Mouse (Mus musculus): ENCODE measurements at regions not wholly inside any gene's neighbourhood (a gene's known extent, or its start where the extent isn't known, plus 50 kb on each side); places are given as distances from the start of the nearest gene placed in this dataset.

- Histone ChIP-seq H3K4me1 (ENCODE audit: control insufficient read depth, insufficient read depth, low read length) (peaks cover 23% of the 10 kb centered on the region), H3K27ac (ENCODE audit: insufficient read depth, low read depth, low read length) (no peak overlapping the region), H3K4me3 (ENCODE audit: insufficient read depth, low read length) (no peak overlapping the region)
- no peak for TF ChIP-seq CTCF (IDR thresholded peaks at IDR 0.05; ENCODE audit: low read depth, low read length)
- no peak for TF ChIP-seq POLR2A (IDR thresholded peaks at IDR 0.05; ENCODE audit: borderline replicate concordance, low read depth, low read length)
Measured at GRCm38 (mm10) chr13:51951506-51952038, 105.1 kb downstream of the Gadd45g start.

DNA sequence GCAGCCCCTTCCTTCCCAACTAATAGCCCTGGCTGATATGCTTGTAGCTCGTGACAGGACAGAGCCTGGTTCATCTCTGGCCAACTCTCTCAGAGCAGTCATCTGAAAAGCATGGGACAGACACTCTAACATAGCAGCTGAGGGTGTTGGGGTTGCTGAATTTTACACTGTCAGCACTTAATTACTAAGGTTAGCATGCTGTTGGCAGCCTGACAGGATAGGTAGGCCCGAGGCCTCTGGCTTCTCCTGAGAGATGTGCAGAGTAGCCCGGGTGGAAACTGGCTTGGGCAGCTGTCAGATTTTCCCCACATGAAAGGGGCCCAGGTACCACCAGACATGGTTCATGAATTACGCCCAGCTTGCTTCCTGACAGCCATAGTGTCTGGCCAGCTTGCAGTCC lies 106.6 kb downstream of the Gadd45g start:
- Histone ChIP-seq H3K4me3 (ENCODE audit: insufficient read depth, low read length) (no peak overlapping the region), H3K27ac (ENCODE audit: insufficient read depth, low read depth, low read length) (no peak overlapping the region), H3K4me1 (ENCODE audit: control insufficient read depth, insufficient read depth, low read length) (peaks cover 17% of the 10 kb centered on the region)
- TF ChIP-seq POLR2A (IDR thresholded peaks at IDR 0.05; ENCODE audit: borderline replicate concordance, low read depth, low read length), result no peak
- no peak for TF ChIP-seq CTCF (IDR thresholded peaks at IDR 0.05; ENCODE audit: low read depth, low read length)

GRCm38 (mm10) chr13:51953569-51953968 lies 107.1 kb downstream of the Gadd45g start:
- Histone ChIP-seq H3K4me1 (ENCODE audit: control insufficient read depth, insufficient read depth, low read length) (peaks cover 22% of the 10 kb centered on the region), H3K27ac (ENCODE audit: insufficient read depth, low read depth, low read length) (no peak overlapping the region), H3K4me3 (ENCODE audit: insufficient read depth, low read length) (no peak overlapping the region)
- TF ChIP-seq POLR2A (IDR thresholded peaks at IDR 0.05; ENCODE audit: borderline replicate concordance, low read depth, low read length) (no peak), CTCF (IDR thresholded peaks at IDR 0.05; ENCODE audit: low read depth, low read length) (no peak)

GRCm38 (mm10) chr13:51957101-51957500 lies 110.6 kb downstream of the Gadd45g start:
- H3K4me3 ChIP-seq (ENCODE audit: insufficient read depth, low read length), result no peak overlapping the region
- H3K27ac ChIP-seq (ENCODE audit: insufficient read depth, low read depth, low read length), result no peak overlapping the region
- H3K4me1 ChIP-seq (ENCODE audit: control insufficient read depth, insufficient read depth, low read length), result peaks cover 17% of the 10 kb centered on the region
- TF ChIP-seq CTCF (IDR thresholded peaks at IDR 0.05; ENCODE audit: low read depth, low read length), result no peak
- TF ChIP-seq POLR2A (IDR thresholded peaks at IDR 0.05; ENCODE audit: borderline replicate concordance, low read depth, low read length), result no peak

GRCm38 (mm10) chr13:51959591-51959990 lies 113.1 kb downstream of the Gadd45g start:
- H3K27ac ChIP-seq (ENCODE audit: insufficient read depth, low read depth, low read length), result no peak overlapping the region
- TF ChIP-seq POLR2A (IDR thresholded peaks at IDR 0.05; ENCODE audit: borderline replicate concordance, low read depth, low read length) (no peak), CTCF (IDR thresholded peaks at IDR 0.05; ENCODE audit: low read depth, low read length) (no peak)
- peaks cover 35% of the 10 kb centered on the region for H3K4me1 ChIP-seq (ENCODE audit: control insufficient read depth, insufficient read depth, low read length)
- H3K4me3 ChIP-seq (ENCODE audit: insufficient read depth, low read length), result no peak overlapping the region

DNA sequence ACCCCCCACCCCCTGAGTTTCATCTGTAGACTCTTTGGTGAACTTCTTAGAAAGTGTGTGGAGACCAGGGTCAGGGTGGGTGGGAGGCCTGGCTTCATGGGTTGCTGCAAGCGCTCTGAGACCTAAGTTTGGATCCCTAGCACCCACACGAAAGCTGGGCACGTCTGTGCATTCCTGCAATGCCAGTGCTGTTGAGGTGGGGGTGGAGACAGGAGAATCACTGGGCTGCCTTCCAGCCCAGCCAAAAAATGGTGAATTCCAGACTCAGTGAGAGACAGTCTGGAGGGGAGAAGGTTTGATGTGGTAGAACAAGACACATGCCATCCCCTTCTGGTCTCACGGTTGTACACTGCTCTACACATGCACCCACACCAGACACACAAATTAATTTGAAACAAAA lies 113.8 kb downstream of the Gadd45g start:
- no peak overlapping the region for H3K4me3 ChIP-seq (ENCODE audit: insufficient read depth, low read length)
- TF ChIP-seq CTCF (IDR thresholded peaks at IDR 0.05; ENCODE audit: low read depth, low read length) (no peak), POLR2A (IDR thresholded peaks at IDR 0.05; ENCODE audit: borderline replicate concordance, low read depth, low read length) (no peak)
- no peak overlapping the region for H3K27ac ChIP-seq (ENCODE audit: insufficient read depth, low read depth, low read length)
- peaks cover 42% of the 10 kb centered on the region for H3K4me1 ChIP-seq (ENCODE audit: control insufficient read depth, insufficient read depth, low read length)

GRCm38 (mm10) chr13:51962191-51962611 lies 115.7 kb downstream of the Gadd45g start:
- Histone ChIP-seq H3K27ac (ENCODE audit: insufficient read depth, low read depth, low read length) (no peak overlapping the region), H3K4me3 (ENCODE audit: insufficient read depth, low read length) (no peak overlapping the region), H3K4me1 (ENCODE audit: control insufficient read depth, insufficient read depth, low read length) (peaks cover 38% of the 10 kb centered on the region)
- TF ChIP-seq CTCF (IDR thresholded peaks at IDR 0.05; ENCODE audit: low read depth, low read length), result no peak
- no peak for TF ChIP-seq POLR2A (IDR thresholded peaks at IDR 0.05; ENCODE audit: borderline replicate concordance, low read depth, low read length)

DNA sequence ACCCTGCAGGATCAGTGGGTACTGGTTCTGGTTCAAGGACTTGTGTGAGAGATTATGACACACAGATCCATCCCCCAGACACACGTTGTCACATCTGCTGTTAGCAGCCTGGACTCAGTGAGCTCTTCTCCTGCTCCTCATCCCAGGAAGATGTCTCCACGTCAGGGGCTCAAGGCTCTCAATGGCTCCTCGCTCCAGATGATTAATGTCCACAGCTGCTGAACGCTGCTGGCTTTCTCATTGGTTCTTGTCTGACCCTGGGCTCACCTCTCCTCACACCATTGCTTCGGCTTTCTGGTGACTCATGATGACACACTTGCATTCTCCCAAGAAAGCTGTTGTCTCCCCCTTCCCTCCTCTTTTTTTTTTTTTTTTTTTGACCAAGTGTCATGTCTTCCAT lies 116.2 kb downstream of the Gadd45g start:
- no peak for TF ChIP-seq POLR2A (IDR thresholded peaks at IDR 0.05; ENCODE audit: borderline replicate concordance, low read depth, low read length)

DNA sequence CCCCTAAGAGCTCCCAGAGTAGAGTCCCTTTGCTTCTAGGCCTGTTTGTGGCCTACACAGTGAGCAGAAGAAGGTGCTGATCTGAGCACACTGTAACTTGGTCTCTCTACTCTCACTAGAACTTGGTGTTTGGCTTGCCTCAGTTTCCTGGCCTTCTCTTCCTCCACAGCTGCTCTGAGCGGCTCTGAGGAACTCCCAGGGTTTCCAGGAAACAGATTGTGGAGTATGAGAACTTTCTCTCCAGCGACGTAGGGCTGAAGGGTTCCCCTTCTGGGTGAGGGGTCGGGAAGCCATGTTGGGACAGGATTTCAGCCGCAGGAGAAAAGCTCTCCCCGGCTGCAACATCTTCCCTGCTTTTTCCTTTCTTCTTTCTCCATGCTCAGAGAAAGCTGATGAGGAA lies 117.5 kb downstream of the Gadd45g start:
- Histone ChIP-seq H3K27ac (ENCODE audit: insufficient read depth, low read depth, low read length) (peak overlapping the region; percentile 70), H3K4me1 (ENCODE audit: control insufficient read depth, insufficient read depth, low read length) (peaks cover 44% of the 10 kb centered on the region)

More for the DNA sequence above, 116.2 kb downstream of the Gadd45g start:
- Histone ChIP-seq H3K4me1 (ENCODE audit: control insufficient read depth, insufficient read depth, low read length) (peaks cover 39% of the 10 kb centered on the region), H3K4me3 (ENCODE audit: insufficient read depth, low read length) (no peak overlapping the region), H3K27ac (ENCODE audit: insufficient read depth, low read depth, low read length) (no peak overlapping the region)

DNA sequence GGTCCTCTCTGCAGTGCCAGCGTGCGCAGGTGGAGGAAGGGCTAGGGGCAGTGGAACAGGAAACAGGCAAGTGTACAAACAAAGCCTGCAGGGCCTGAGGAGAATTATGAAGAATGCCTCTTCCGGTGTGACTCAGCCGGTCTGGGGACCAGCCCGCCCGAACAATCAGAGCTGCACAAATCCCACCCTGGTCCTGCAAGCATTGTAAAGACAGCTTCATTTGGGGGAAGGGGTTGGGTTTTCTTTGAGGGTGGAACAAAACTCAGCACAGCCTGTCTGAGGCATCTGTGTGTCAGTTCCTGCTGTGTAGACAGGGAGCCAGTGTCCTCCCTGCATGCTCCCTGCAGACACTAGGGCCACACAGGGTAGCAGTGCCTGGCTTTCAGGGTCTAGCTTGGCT lies 117.9 kb downstream of the Gadd45g start:
- Histone ChIP-seq H3K27ac (ENCODE audit: insufficient read depth, low read depth, low read length) (peak overlapping the region; percentile 70), H3K4me1 (ENCODE audit: control insufficient read depth, insufficient read depth, low read length) (peaks cover 48% of the 10 kb centered on the region), H3K4me3 (ENCODE audit: insufficient read depth, low read length) (no peak overlapping the region)
- TF ChIP-seq CTCF (IDR thresholded peaks at IDR 0.05; ENCODE audit: low read depth, low read length), result no peak
- TF ChIP-seq POLR2A (IDR thresholded peaks at IDR 0.05; ENCODE audit: borderline replicate concordance, low read depth, low read length), result no peak

More for the DNA sequence above, 117.5 kb downstream of the Gadd45g start:
- no peak for TF ChIP-seq CTCF (IDR thresholded peaks at IDR 0.05; ENCODE audit: low read depth, low read length)
- TF ChIP-seq POLR2A (IDR thresholded peaks at IDR 0.05; ENCODE audit: borderline replicate concordance, low read depth, low read length), result no peak
- no peak overlapping the region; the same call in 1 of the 2 replicates for H3K4me3 ChIP-seq (ENCODE audit: insufficient read depth, low read length)

DNA sequence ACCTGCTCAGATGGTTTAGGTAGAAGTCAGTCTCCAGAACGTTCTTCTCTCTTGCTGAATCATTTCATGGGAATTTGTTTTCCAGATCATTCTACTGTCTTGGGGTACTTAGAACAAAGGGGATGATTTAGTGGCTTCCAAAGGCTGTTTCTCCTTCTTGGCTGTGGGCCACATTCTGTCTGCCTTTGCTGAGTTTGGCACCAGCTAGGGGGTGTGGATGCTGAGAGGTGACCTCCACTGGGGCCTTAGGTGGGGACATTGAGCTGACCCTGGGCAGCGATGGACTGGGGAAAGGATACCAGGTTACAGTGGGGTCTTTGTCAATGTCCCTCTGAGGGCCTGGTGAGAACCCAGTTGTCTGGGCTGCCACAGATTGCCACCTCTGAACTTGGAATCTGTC lies 118.4 kb downstream of the Gadd45g start:
- Histone ChIP-seq H3K4me3 (ENCODE audit: insufficient read depth, low read length) (no peak overlapping the region), H3K27ac (ENCODE audit: insufficient read depth, low read depth, low read length) (peak overlapping the region; percentile 70; the same call in 1 of the 2 replicates), H3K4me1 (ENCODE audit: control insufficient read depth, insufficient read depth, low read length) (peaks cover 53% of the 10 kb centered on the region)
- TF ChIP-seq CTCF (IDR thresholded peaks at IDR 0.05; ENCODE audit: low read depth, low read length) (no peak), POLR2A (IDR thresholded peaks at IDR 0.05; ENCODE audit: borderline replicate concordance, low read depth, low read length) (no peak)
